Mouse (Mus musculus): ENCODE measurements around the gene Siglec1. TPM values are rescaled to one million over a fixed set of nuclear protein-coding genes. Genes with fewer than 3 reads are reported as not detected.

Gene Siglec1
- polyA plus RNA-seq, 2 experiments from 2014 or later: not detected

Other genes starting within 250 kb of the Siglec1 start
- 10 to 100 TPM; 13.0 to 13.6 TPM for gene 4930402H24Rik, start 180.4 kb downstream of the Siglec1 start, polyA plus RNA-seq (2017; shearing (Covaris generic))
- gene Atrn, start 180.3 kb downstream of the Siglec1 start, polyA plus RNA-seq (2017; shearing (Covaris generic)): 1 to 10 TPM; 4.0 to 8.5 TPM
- not detected for gene Gfra4, start 43.7 kb downstream of the Siglec1 start, polyA plus RNA-seq (2017; shearing (Covaris generic))
- gene Adam33, start 23.0 kb downstream of the Siglec1 start, polyA plus RNA-seq (2017; shearing (Covaris generic)): 1 to 10 TPM in 1 of 2 experiments, under 1 TPM in 1; 0.95 to 1.9 TPM
- not detected for gene Hspa12b, start 40.5 kb upstream of the Siglec1 start, polyA plus RNA-seq (2017; shearing (Covaris generic))
- not detected for gene Gm11037, start 46.7 kb upstream of the Siglec1 start, polyA plus RNA-seq (2017; shearing (Covaris generic))
- 10 to 100 TPM; 37.5 to 50.3 TPM for gene 1700037H04Rik, start 73.3 kb upstream of the Siglec1 start, polyA plus RNA-seq (2017; shearing (Covaris generic))
- gene Cenpb, start 93.3 kb upstream of the Siglec1 start, polyA plus RNA-seq (2017; shearing (Covaris generic)): 1 to 10 TPM; 2.1 to 2.5 TPM
- gene Cdc25b, start 100.2 kb upstream of the Siglec1 start, polyA plus RNA-seq (2017; shearing (Covaris generic)): 10 to 100 TPM; 49.8 to 63.9 TPM
- under 1 TPM; 0.34 to 0.79 TPM for gene Spef1, start 100.5 kb upstream of the Siglec1 start, polyA plus RNA-seq (2017; shearing (Covaris generic))
- 10 to 100 TPM; 23.8 to 28.5 TPM for gene Ap5s1, start 120.3 kb upstream of the Siglec1 start, polyA plus RNA-seq (2017; shearing (Covaris generic))
- 10 to 100 TPM; 22.5 to 34.2 TPM for gene Mavs, start 147.3 kb upstream of the Siglec1 start, polyA plus RNA-seq (2017; shearing (Covaris generic))
- 10 to 100 TPM in 1 of 2 experiments, 1 to 10 TPM in 1; 7.7 to 12.0 TPM for gene Pank2, start 175.7 kb upstream of the Siglec1 start, polyA plus RNA-seq (2017; shearing (Covaris generic))

Measured in CD4-positive, CD25-positive, alpha-beta regulatory T cell, adult 4 months (primary cell).